Mouse (Mus musculus) lung, adult 2 months (tissue): Measurements from ENCODE around the gene Arcn1.

ENCODE experiments used
- CTCF ChIP-seq: fragments of 200-500 bp; IDR thresholded peaks from 2 replicates; pipeline ENCODE4 v1.5.1; 2011; ENCODE audit warnings: mild to moderate bottlenecking, low read length, control low read depth; ENCODE audit not compliant: insufficient read depth
- POLR2A ChIP-seq: fragments of 200-500 bp; IDR thresholded peaks from 2 replicates; pipeline ENCODE4 v1.6.1; 2011; ENCODE audit warnings: low read depth, mild to moderate bottlenecking, control low read depth, low read length, borderline replicate concordance; ENCODE audit errors: extremely low read depth

DNA sequence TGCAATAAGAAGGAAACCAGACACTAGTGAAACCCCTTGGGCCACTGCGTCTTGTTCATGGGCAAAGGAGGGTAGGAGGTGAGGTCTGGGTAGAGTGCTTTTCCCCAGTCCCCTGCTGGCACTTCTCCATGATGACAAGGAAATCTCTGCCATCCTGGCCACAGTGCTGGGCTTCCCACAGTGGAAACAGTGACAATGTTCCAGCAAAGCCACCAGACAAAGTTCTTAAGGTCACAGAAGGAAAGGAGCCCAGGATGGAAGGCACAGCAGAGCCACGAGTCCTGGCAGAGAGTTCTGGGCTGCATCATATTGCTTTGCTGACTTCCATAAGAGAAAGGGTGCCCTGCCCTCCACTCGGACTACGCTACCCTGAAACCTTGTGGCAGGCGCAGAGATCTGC, 37.9 kb upstream of the Arcn1 start:
- no peak for TF ChIP-seq CTCF
- no peak for TF ChIP-seq POLR2A
